Mouse (Mus musculus) G1E (cell line): ENCODE data around the gene Ebf1. TPM values are rescaled to one million over a fixed set of nuclear protein-coding genes. Genes with fewer than 3 reads are reported as not detected.

Source experiments
- ATAC-seq: 2 replicates; pipeline ENCODE4 v1.8.0; 2016; ENCODE audit warnings: mild to moderate bottlenecking; ENCODE audit not compliant: insufficient number of reproducible peaks, poor library complexity, low FRiP score, severe bottlenecking; ENCODE audit errors: extremely low read depth
- DNase-seq: peaks from one replicate; pipeline ENCODE4 v3.0.0; 2012; ENCODE audit warnings: low spot score
- H3K27me3 ChIP-seq: 2 replicates; pipeline ENCODE4 v1.6.1; 2012; ENCODE audit warnings: mild to moderate bottlenecking, low read length, inconsistent platforms; ENCODE audit not compliant: insufficient read depth
- H3K36me3 ChIP-seq: replicated peaks from 2 replicates; pipeline ENCODE3; 2012; ENCODE audit warnings: mild to moderate bottlenecking, inconsistent platforms
- H3K4me1 ChIP-seq: 2 replicates; pipeline ENCODE4 v1.6.1; 2012; ENCODE audit warnings: low read depth, low read length, inconsistent platforms, mixed read lengths; ENCODE audit not compliant: insufficient read depth
- H3K4me3 ChIP-seq: 2 replicates; pipeline ENCODE4 v1.5.1; 2012; ENCODE audit warnings: low read depth, mild to moderate bottlenecking, inconsistent platforms, low read length, moderate library complexity, mixed read lengths
- H3K9me3 ChIP-seq: replicated peaks from 2 replicates; pipeline ENCODE4 v1.6.1; 2012; ENCODE audit warnings: inconsistent platforms
- CTCF ChIP-seq: IDR thresholded peaks from 2 replicates; pipeline ENCODE4 v1.5.1; 2012; ENCODE audit warnings: low read depth, low read length, inconsistent platforms, mixed read lengths
- GATA1 ChIP-seq: IDR thresholded peaks from 2 replicates; pipeline ENCODE4 v1.6.1; 2012; ENCODE audit warnings: borderline replicate concordance, low read length, inconsistent platforms, mixed read lengths
- GATA2 ChIP-seq: IDR thresholded peaks from 2 replicates; pipeline ENCODE4 v1.6.1; 2012; ENCODE audit warnings: low read depth, low read length, inconsistent platforms, borderline replicate concordance
- POLR2AphosphoS5 ChIP-seq: IDR thresholded peaks from 2 replicates; pipeline ENCODE4 v1.6.1; 2012; ENCODE audit warnings: low read depth, low read length, inconsistent platforms; ENCODE audit not compliant: insufficient replicate concordance
- TAL1 ChIP-seq: conservative IDR thresholded peaks from 2 replicates; pipeline ENCODE4 v1.6.1; 2012; ENCODE audit warnings: low read depth, low read length, inconsistent platforms, mixed read lengths
- polyA plus RNA-seq: library from polyadenylated mRNA; stranded (reverse); fragments of >175 nt; gene quantifications from 2 replicates; pipeline ENCODE4 v1.2.3, GENCODE M21; 2012
- total RNA-seq, 2 experiments: library from RNA; stranded (forward) in 1 of 2; stranded (reverse) in 1 of 2; fragments of 200-1000 nt in 1 of 2; fragments of >200 nt in 1 of 2; fragmentation: Nextera tagmentation in 1 of 2; gene quantifications; 2 replicates each; pipeline ENCODE4 v1.2.3; 2014 to 2017

The Ebf1 gene
- total and polyA plus RNA-seq, 3 experiments, result 0.05 TPM; not detected in 2

GRCm38 (mm10) chr11:44710861-44711260, 93.7 kb downstream of the Ebf1 start:
- no peaks in the 10 kb centered on the region for H3K36me3 ChIP-seq
- no peak for DNase-seq
- TF ChIP-seq GATA2 (no peak), GATA1 (no peak), POLR2AphosphoS5 (no peak), TAL1 (no peak), CTCF (no peak)
- no peaks in the 10 kb centered on the region for H3K4me1 ChIP-seq
- H3K9me3 ChIP-seq, result no peaks in the 10 kb centered on the region
- H3K27me3 ChIP-seq, result peaks cover 4% of the 10 kb centered on the region; the same call in 1 of the 2 replicates
- no peak overlapping the region for H3K4me3 ChIP-seq
- ATAC-seq, result no peak

DNA sequence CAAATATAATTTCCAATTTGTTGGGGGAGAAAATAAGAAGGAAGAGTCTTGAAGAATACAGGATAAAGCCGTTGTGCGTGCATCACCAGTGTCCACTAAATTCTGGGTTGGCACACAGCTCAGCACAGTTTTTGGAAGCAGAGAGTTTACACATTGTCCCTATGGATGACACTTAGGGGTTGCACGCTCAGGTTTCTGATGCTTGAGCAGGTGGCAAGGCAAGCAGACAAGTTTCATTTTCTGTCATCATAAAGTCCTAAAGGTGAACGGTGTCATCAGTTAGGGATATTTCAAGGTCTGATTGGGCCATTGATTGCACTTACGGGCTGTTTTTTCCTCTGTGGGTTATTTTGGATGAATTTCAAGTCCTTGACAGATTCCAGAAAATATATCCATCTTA, 97.1 kb downstream of the Ebf1 start:
- no peaks in the 10 kb centered on the region for H3K4me1 ChIP-seq
- no peaks in the 10 kb centered on the region for H3K27me3 ChIP-seq
- no peak overlapping the region for H3K4me3 ChIP-seq
- TF ChIP-seq GATA2, result no peak
- no peak for TF ChIP-seq TAL1
- no peak for TF ChIP-seq POLR2AphosphoS5
- TF ChIP-seq GATA1, result no peak
- TF ChIP-seq CTCF, result no peak
- H3K36me3 ChIP-seq, result no peaks in the 10 kb centered on the region
- ATAC-seq, result no peak
- DNase-seq, result no peak
- no peaks in the 10 kb centered on the region for H3K9me3 ChIP-seq

GRCm38 (mm10) chr11:44715776-44716175, 98.7 kb downstream of the Ebf1 start:
- no peaks in the 10 kb centered on the region for H3K9me3 ChIP-seq
- TF ChIP-seq TAL1 (no peak), GATA1 (no peak)
- no peak for ATAC-seq
- DNase-seq, result no peak
- no peaks in the 10 kb centered on the region for H3K36me3 ChIP-seq
- no peaks in the 10 kb centered on the region for H3K27me3 ChIP-seq
- no peaks in the 10 kb centered on the region for H3K4me1 ChIP-seq
- no peak overlapping the region for H3K4me3 ChIP-seq

- Histone ChIP-seq H3K9me3 (no peaks in the 10 kb centered on the region), H3K4me1 (no peaks in the 10 kb centered on the region), H3K4me3 (no peak overlapping the region), H3K27me3 (no peaks in the 10 kb centered on the region), H3K36me3 (no peaks in the 10 kb centered on the region)
- ATAC-seq (no peak), DNase-seq (no peak)
- TF ChIP-seq POLR2AphosphoS5, result no peak
- TF ChIP-seq GATA2, result no peak
- no peak for TF ChIP-seq GATA1
- no peak for TF ChIP-seq CTCF
- TF ChIP-seq TAL1, result no peak
These were observed 99.8 kb downstream of the Ebf1 start for GRCm38 (mm10) chr11:44716928-44717327.

- DNase-seq (no peak), ATAC-seq (no peak)
- H3K36me3 ChIP-seq, result no peaks in the 10 kb centered on the region
- no peaks in the 10 kb centered on the region for H3K4me1 ChIP-seq
- H3K4me3 ChIP-seq, result no peak overlapping the region
- TF ChIP-seq TAL1 (no peak), CTCF (no peak), POLR2AphosphoS5 (no peak), GATA2 (no peak), GATA1 (no peak)
- no peaks in the 10 kb centered on the region for H3K27me3 ChIP-seq
- H3K9me3 ChIP-seq, result no peaks in the 10 kb centered on the region
These were observed 100.5 kb downstream of the Ebf1 start for GRCm38 (mm10) chr11:44717636-44718035.

GRCm38 (mm10) chr11:44721976-44722375, 104.9 kb downstream of the Ebf1 start:
- Histone ChIP-seq H3K27me3 (no peaks in the 10 kb centered on the region), H3K4me3 (no peak overlapping the region), H3K9me3 (no peaks in the 10 kb centered on the region), H3K4me1 (no peaks in the 10 kb centered on the region), H3K36me3 (no peaks in the 10 kb centered on the region)
- DNase-seq (no peak), ATAC-seq (no peak)
- no peak for TF ChIP-seq CTCF
- no peak for TF ChIP-seq POLR2AphosphoS5
- TF ChIP-seq TAL1, result no peak
- no peak for TF ChIP-seq GATA2
- no peak for TF ChIP-seq GATA1

DNA sequence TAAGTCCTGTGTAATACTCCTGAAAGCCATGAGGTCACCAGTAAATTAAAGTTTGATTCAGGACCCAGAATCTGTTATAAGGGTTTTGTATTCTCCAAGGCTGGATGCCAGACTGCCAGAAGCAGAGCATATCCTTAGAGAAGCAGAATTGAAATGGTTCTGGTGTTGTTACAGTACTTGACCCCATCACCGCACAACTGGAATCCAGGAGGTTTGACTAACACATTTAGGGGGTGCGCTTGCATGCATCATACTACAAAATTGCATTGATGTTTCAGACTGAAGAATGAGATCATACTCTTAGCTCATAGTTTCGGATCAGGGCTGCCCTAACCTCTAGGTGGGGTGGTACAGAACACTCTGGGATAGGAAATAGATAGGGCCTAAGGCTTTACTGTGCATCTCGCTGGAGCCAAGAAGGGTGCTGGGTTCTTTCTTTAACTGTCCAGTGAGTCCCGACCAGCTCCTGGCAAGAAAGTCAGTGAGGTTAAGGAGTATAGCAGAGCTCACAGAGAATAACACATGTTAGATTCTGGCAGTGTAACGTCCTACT, 106.9 kb downstream of the Ebf1 start:
- Histone ChIP-seq H3K36me3 (no peaks in the 10 kb centered on the region), H3K4me3 (no peak overlapping the region), H3K4me1 (no peaks in the 10 kb centered on the region), H3K27me3 (no peaks in the 10 kb centered on the region), H3K9me3 (no peaks in the 10 kb centered on the region)
- TF ChIP-seq GATA1, result no peak
- ATAC-seq (no peak), DNase-seq (no peak)
